Mouse (Mus musculus) embryo, embryonic 10.5 days (tissue): ENCODE data around the gene Zdhhc13.

Source experiments
- DNase-seq: peaks from one replicate; pipeline ENCODE4 v3.0.0-alpha.2; 2015; ENCODE audit warnings: low spot score

Zdhhc13 gene

GRCm38 (mm10) chr7:48784773-48785523, 3.9 kb upstream of the Zdhhc13 start:
- DNase-seq: no peak

GRCm38 (mm10) chr7:48788348-48788747, 455 bp upstream of the Zdhhc13 start:
- DNase-seq: no peak

DNA sequence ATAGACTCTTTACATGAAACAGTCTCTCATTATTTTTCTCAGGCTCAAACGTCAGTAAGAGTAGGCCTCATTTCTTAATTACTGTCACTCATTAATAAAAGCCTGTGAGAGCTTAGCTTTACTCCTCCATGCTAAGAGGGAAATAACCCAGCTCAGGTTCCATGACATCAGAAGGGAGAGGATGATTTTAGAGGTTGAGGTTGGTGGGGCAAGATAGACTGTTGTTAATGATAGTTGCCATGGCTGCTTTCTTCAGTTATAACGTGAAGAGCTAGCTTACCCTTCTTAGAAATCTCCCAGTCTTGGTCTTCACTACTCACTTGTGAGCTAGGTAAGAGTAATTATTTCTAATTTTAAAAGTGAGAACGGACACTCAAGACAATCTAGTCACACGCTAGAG, 1.3 kb downstream of the Zdhhc13 start:
- DNase-seq: no peak

GRCm38 (mm10) chr7:48791412-48791811, 2.6 kb downstream of the Zdhhc13 start:
- no peak for DNase-seq

DNA sequence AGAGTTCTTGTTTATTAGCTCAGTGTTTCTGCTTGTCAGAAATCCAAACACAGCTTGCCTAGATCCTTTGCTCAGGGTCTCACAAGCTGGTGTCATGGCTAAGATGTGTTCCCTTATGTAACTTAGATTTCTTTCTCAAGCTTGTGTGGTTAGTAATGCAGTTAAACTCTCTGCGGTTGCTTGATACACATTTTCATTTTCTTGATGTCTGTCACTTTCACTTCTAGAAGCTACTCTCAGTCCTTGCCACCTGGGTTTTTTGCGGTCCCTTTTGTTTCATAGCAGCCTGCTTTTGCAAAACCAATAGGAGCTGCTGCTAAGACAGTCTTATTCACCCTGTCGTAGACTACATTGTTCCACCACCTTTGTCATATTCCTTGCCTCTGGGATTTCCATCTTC, 6.3 kb downstream of the Zdhhc13 start:
- DNase-seq: no peak

DNA sequence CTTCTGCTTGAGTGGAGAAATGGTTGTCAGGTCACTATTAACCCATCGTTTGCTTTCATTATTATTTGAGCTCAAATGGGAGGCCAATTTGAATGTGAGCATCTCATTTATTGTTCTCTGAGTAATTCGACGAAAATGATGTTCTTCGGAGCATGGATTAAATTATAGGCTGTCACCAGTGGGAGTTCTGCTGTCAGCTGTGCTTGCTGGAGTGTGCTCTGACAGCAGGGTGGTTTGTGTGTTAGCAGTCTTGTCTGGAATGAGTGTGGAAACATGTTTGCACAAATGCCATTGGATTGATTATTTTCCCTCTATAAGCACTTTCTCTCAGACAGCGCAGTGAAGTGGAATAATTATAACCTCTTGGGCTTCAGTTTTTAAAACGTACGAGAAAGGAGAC, 14.6 kb downstream of the Zdhhc13 start:
- no peak for DNase-seq

GRCm38 (mm10) chr7:48806587-48806986, 17.8 kb downstream of the Zdhhc13 start:
- no peak for DNase-seq

- DNase-seq: no peak
These were observed 21.8 kb downstream of the Zdhhc13 start for GRCm38 (mm10) chr7:48810652-48811051.

- DNase-seq: no peak
These were observed 23.6 kb downstream of the Zdhhc13 start for GRCm38 (mm10) chr7:48812358-48812757.

DNA sequence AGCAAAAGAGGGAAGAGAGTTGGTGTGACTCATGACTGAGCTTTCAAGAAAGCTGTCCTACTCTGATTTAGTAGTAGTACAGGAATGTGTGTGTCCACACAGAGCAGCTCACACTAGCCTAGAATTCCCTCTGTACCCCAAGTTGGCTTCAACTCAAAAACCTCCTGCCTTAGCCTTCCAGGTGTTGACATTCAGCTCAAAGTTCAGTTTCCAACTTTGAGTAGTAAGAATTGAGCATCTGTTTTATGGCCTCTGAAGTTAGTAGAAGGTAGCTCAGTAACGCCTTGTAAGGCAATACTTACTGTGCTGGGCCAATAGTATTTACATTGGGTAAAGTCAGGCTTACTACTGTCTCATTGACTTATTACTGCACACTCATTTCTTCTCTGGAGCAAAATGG, 24.8 kb downstream of the Zdhhc13 start:
- DNase-seq: no peak

- DNase-seq: no peak
These were observed 32.9 kb downstream of the Zdhhc13 start for GRCm38 (mm10) chr7:48821654-48822053.

DNA sequence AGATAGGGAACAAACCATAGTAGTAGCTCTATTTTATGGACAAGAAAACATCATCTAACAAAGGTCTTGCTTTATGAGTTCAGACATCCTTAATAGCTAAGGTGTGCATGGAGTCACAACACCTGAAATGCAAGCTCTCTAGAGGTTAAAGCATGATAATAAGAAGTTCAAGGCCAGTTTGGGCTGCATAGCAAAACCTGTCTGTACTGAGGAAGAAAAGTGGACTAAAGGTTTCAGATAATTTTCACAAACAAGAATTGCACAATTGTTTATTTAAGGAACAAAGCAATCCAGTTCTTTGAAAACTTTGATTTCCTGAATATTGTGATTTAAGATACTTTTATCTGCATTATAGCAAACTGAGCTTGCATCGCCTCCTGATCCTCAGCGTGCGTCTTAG, 34.8 kb downstream of the Zdhhc13 start:
- no peak for DNase-seq

- no peak for DNase-seq
These were observed 35.9 kb downstream of the Zdhhc13 start for GRCm38 (mm10) chr7:48824671-48825070.

DNA sequence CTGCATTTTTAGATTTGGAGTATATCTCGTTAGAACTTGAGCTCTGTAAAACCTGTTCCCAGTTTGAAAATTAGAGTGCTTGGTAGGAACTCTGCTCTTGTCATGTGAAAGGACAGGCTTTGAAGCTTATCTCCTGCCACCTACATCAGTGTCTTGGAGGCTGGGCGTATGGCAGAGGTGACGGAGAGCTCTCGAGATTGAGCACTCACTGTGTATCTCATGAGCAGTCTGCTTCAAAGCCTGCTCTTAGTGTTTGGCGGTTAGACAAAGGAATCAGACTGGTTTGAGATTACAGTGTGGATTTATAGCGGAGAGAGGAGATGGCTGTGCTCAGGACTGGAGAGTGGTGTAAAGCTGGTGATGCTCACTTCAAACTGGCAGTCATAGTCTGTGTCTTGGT, 36.4 kb downstream of the Zdhhc13 start:
- no peak for DNase-seq

GRCm38 (mm10) chr7:48829177-48829910, 40.5 kb downstream of the Zdhhc13 start:
- no peak for DNase-seq

DNA sequence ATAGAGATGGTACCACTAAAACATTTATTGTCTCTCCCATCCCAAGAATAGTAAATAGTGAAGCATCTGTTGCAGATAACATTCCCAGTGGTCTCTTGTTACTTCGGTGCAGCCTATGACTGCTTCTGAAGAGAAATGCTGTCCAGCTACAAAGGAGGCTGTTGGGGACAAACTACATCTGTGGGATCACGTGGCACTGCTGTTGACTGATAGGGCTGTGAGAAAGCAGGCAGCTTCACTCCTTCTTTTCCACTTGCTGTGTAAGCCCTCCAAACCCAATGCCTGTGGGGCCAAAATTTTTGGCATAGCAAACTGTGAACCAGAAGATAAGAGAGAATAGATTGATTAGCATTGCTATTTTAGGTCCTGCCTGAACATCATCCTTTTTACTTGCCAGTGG, 41.6 kb downstream of the Zdhhc13 start:
- no peak for DNase-seq

- DNase-seq: no peak
These were observed 43.9 kb downstream of the Zdhhc13 start for GRCm38 (mm10) chr7:48832735-48833134.

DNA sequence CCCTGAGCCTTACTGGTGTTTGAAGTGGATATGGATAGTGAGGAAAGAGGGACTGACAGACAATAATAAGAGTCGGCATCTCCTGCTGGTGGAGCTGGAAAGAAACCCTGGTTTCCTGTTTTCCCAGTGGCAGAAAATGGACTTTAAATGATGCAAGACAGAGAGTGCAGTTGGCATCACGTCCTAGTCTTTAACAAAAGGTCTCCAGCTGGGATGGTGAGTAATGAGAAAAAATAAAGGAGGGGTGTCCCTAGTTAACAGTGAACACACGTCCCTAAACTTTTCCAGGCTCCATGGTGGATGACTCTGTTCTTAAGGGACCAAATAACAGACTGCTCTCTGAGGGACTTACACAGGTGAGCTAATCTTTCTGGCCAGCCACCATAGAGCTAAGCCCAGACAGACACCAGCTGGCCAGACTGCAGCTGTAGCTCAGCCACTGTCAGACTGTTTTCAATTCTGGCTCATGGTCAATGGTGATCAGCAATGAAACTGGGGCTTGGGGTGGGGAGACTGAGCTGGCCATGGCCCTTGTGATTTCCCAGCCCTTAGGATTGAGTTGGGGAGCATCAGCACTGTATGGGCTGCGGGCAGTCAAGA, 45.7 kb downstream of the Zdhhc13 start:
- peak; percentile 5 for DNase-seq

DNA sequence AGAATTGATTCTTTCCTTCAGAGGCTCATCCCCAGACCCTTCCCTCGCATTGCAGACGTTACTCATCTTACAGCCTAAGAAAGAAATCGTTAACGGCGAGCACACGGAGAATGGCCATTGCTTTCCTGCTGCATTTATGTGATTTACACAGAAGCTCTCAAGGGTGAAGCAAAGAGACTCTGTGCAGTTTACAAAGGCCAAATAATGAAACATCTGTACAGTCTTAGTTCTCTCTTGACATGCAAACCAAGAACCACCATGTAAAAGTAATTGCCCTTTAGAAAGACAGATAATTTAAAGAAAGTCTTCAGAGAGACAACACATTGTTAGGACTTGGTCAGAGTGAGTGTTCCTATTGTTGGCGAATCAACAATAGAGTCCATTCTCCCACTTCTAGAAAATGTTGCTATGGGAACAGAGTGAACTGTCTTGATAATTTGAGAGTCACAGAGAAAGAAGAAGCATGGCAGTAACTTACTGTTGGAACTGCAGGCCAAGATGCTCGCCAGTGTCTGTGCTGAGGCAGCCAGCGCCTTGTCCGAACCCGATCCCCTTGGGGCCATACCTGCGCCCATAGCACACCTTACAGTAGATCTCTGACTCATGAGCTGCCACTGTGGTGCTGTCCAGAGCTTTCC, 46.3 kb downstream of the Zdhhc13 start:
- DNase-seq: peak; percentile 66

- no peak for DNase-seq
These were observed 48.1 kb downstream of the Zdhhc13 start for GRCm38 (mm10) chr7:48836949-48837348.

- no peak for DNase-seq
These were observed 49.6 kb downstream of the Zdhhc13 start for GRCm38 (mm10) chr7:48838434-48838833.

- DNase-seq: no peak
These were observed 51.7 kb downstream of the Zdhhc13 start for GRCm38 (mm10) chr7:48840545-48840944.

GRCm38 (mm10) chr7:48841538-48841937, 52.7 kb downstream of the Zdhhc13 start:
- DNase-seq: no peak
